Mouse (Mus musculus): ENCODE data around the gene Scimp.

- TF ChIP-seq CTCF (IDR thresholded peaks at IDR 0.05; ENCODE audit: extremely low read depth, insufficient read depth, low read length) (no peak), POLR2A (IDR thresholded peaks at IDR 0.05; ENCODE audit: extremely low read depth, insufficient read depth, low read length) (no peak)
Measured at GRCm38 (mm10) chr11:70808101-70808500, 4.3 kb downstream of the Scimp start.

Measured in cortical plate, adult 2 months (tissue).